Mouse (Mus musculus) colon, adult 2 months (tissue): ENCODE measurements around the gene Nr2c2. TPM values are rescaled to one million over a fixed set of nuclear protein-coding genes. Genes with fewer than 3 reads are reported as not detected.

Experiments used
- polyA plus RNA-seq: library from polyadenylated mRNA; depleted of rRNA; stranded (reverse); fragments of >200 nt; gene quantifications from 2 replicates; pipeline ENCODE4 v1.2.3, GENCODE M21; 2012; rRNA removed

Gene Nr2c2
- polyA plus RNA-seq: 11.0 and 11.1 TPM in 2 replicates

DNA sequence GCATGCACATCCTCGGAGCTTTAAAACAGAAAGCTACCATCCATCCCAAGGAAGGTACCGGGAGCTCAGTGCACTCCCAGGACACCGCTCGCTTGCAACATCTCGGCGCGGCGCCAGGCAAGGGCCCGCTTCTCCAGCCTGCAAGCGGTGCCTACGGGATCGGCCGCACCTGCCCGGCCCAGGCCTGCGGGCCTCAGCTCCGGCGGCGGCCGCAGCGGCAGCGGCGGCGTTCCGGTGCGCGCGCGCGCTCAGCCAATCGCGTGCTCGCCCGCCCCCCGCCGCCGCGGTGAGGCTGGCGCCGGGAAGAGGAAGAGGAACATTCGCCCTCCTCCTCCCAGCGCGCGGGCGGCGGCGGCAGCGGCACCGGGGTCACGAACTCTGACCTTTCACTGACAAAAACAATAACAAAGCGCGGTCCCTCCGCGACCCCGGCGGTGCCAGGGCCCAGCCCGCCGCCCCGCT is at the start of gene Nr2c2:
Gene Nr2c2, plus strand, starts transcription at position 261 of the 462 bp plus-strand sequence.

DNA sequence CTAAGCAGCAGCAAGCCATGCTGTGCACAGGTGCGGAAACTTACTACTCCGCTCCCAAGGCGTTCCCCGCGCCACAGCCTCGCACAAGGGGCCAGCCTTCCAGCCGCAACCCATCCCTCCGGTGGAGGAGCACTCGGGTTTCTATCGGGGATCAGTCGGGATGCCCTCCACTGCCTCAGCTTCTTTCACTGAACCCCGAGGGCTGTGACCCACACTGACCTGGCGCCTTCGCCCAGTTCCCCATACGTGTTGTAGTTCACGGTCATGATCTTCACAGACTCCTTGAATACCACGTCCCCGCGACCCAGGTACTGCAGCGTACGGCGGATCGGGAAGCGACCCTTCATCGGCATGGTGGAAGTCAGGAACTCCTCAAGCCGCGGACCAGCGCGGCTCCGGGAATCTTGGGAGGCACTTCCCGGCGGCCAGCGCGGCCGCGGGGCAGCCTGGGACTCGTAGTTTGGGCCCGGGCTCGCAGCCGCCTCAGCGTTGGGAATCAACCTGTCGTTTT is 92.5 kb downstream of the Nr2c2 start, which contains the start of gene Mrps25:
Gene Mrps25, minus strand, starts transcription at position 413 of the 511 bp plus-strand sequence.

DNA sequence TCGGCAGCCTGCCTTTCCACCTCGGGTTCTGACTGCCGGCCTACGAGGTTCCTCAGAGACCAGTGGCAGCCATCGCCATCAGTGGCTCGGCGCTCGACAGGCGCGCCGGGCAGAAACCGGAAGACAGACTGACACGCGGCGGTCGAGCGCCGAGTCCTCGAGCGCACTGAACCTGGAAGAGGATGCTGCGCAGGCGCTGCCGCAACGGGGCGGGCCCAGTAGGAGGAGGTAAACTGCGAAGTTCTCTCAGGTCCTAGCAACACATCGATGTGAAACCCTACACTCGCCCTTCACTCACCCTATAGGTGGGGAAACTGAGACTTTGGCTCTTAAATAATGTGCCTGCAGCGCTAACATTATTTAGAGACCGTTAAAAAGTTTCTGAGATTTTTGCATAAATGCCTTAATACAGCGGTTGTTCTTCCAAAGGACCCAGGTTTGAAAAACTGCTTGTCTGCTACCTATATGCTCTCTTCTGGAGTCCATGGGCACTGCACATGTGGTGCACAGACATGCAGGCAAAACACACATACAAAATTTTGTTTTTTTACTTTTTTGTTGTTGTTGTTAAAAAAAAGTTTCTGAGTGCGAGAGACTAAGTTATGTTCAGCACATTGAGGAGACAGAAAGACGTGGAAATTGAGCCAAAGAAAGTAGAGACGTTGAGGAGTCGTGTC is 123.7 kb downstream of the Nr2c2 start, which contains the start of gene Rbsn:
Gene Rbsn, minus strand, starts transcription at position 153 of the 677 bp plus-strand sequence.

Other genes with a start within 250 kb of the Nr2c2 start
- 2.0 and 2.3 TPM in 2 replicates for gene Ccdc174, start 213.3 kb upstream of the Nr2c2 start, polyA plus RNA-seq
- 0.07 and 0.13 TPM in 2 replicates for gene 4930590J08Rik, start 188.6 kb upstream of the Nr2c2 start, polyA plus RNA-seq
- 4.0 and 4.3 TPM in 2 replicates for gene Fgd5, start 112.5 kb upstream of the Nr2c2 start, polyA plus RNA-seq
- 4.5 and 7.3 TPM in 2 replicates for gene Mrps25, start 92.6 kb downstream of the Nr2c2 start, polyA plus RNA-seq
- 6.2 and 7.1 TPM in 2 replicates for gene Rbsn, start 123.5 kb downstream of the Nr2c2 start, polyA plus RNA-seq
- not detected in 2 replicates for gene Trh, start 153.3 kb downstream of the Nr2c2 start, polyA plus RNA-seq